Mouse (Mus musculus) ZHBTc4 (cell line): ENCODE measurements at regions not wholly inside any gene's neighbourhood (a gene's known extent, or its start where the extent isn't known, plus 50 kb on each side); places are given as distances from the start of the nearest gene placed in this dataset.
"Not testable (repeated sequence)": the region's sequence is repeated elsewhere in the genome, so short reads cannot be mapped to it uniquely, and the experiment has no call there.

Experiments used
- DNase-seq: peaks from one replicate; pipeline ENCODE4 v3.0.0-alpha.2; 2011; ENCODE audit warnings: low read depth, low spot score

GRCm38 (mm10) chr2:146723671-146724070 lies 132.0 kb upstream of the Kiz start:
- no peak for DNase-seq

DNA sequence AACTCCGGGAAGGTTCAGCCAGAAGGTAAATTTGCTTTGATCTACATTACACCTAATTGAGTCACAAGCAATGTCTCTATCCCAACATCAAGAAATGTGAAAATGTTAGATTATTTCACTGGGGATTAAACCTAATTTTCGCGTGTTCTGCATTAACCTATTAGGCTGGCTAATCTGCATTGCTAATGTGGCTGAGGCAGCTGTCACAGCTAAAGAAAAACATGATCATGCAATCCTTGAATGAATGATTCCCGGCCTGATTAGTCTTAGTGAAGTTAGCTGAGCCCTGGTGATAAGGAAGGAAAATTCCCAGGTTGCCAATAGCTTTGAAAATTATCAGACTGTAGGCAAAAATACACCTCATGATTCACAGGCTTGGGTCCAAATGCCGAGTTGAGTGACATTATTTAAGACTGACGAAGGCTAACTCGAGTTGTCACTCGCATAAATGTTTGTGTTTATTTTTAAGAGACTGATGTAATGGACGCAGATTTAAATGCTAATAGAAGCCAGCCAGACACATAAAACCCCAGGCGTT lies 131.5 kb upstream of the Kiz start:
- DNase-seq = no peak

- no peak for DNase-seq
These were observed 130.6 kb upstream of the Kiz start for GRCm38 (mm10) chr2:146724924-146725555.

- DNase-seq = no peak
These were observed 127.0 kb upstream of the Kiz start for GRCm38 (mm10) chr2:146728693-146729092.

DNA sequence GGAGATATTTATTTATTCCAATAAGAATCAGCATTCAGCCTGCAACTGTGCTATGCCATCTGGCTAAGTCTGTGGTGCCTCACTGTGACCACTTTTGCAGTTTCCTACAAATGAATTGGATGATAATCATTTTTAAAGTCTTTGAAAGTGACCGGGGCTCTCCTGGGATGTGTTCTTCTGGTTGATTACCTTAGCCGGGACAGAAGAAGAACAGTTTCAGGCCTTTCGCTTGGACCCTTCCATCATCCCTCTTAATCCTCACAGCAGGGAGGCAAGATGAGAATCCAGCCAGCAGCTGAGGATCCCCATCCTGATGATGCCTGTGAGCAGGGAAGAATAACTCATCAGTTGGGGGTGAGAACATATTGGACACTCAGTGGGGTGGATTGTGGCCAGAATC lies 124.6 kb upstream of the Kiz start:
- no peak for DNase-seq

GRCm38 (mm10) chr2:146732891-146733290 lies 122.8 kb upstream of the Kiz start:
- DNase-seq = not testable (repeated sequence)

GRCm38 (mm10) chr2:146744396-146744795 lies 111.3 kb upstream of the Kiz start:
- DNase-seq = no peak

- no peak for DNase-seq
These were observed 110.5 kb upstream of the Kiz start for GRCm38 (mm10) chr2:146745012-146745682.

- peak; percentile 35 for DNase-seq
These were observed 110.0 kb upstream of the Kiz start for GRCm38 (mm10) chr2:146745683-146746047.

- no peak for DNase-seq
These were observed 101.7 kb upstream of the Kiz start for GRCm38 (mm10) chr2:146753988-146754387.

GRCm38 (mm10) chr2:146763522-146764144 lies 92.0 kb upstream of the Kiz start:
- peak; percentile 25 for DNase-seq

GRCm38 (mm10) chr2:146764313-146765255 lies 91.1 kb upstream of the Kiz start:
- DNase-seq = no peak

GRCm38 (mm10) chr2:146774876-146775275 lies 80.8 kb upstream of the Kiz start:
- no peak for DNase-seq

GRCm38 (mm10) chr2:146787132-146787810 lies 68.4 kb upstream of the Kiz start:
- peak; percentile 13 for DNase-seq

- DNase-seq = peak; percentile 22
These were observed 67.7 kb upstream of the Kiz start for GRCm38 (mm10) chr2:146787811-146788455.

DNA sequence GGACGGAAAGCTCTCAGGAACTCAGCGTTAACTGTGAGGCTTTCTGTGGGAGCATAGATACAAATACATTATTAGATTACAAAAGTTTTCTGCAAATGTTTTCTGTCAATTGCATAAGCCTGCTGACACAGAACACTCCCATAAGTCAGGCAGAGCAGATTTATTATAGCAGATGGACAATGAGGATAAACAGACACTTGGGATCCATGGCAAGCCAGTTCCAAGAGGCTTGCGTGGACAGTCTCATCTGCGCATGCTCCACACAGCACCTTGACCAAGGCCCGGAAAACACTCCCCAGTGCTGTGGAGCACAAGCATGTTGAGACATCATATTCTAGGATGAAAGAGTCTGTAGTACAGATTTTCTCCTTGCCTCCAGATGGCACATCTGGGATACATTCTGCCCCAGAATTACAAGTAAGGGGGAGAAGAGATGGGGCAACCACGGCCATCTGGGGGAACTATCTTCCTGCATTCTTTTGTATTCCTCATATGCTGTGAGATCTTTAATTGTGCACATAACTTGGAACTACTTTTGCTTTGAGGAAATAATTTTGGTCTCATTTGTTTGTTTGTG lies 62.7 kb upstream of the Kiz start:
- DNase-seq = no peak

GRCm38 (mm10) chr2:146802973-146803372 lies 52.7 kb upstream of the Kiz start:
- DNase-seq = peak; percentile 50
